Mouse (Mus musculus) MEL (cell line): ENCODE results near the gene C3. TPM values are rescaled to one million over a fixed set of nuclear protein-coding genes. Genes with fewer than 3 reads are reported as not detected.

Source experiments
- DNase-seq: peaks from one replicate; pipeline ENCODE4 v3.0.0; 2011; ENCODE audit warnings: low read depth, low spot score
- H3K27ac ChIP-seq: 2 replicates; pipeline ENCODE4 v1.5.1; 2012; ENCODE audit warnings: low read depth, mild to moderate bottlenecking, control low read depth, low read length, moderate library complexity; ENCODE audit not compliant: control insufficient read depth
- H3K27me3 ChIP-seq, 2 experiments: fragments of 150-350 bp in 1 of 2; sonication (generic) in 1 of 2; 2 replicates each; pipeline ENCODE4 v1.6.1; 2012; ENCODE audit warnings: low read length in 2 of 2, mild to moderate bottlenecking in 2 of 2, improper control_type of control experiment in 1 of 2, moderate library complexity in 1 of 2; ENCODE audit not compliant: insufficient read depth in 2 of 2, control insufficient read depth in 1 of 2
- H3K36me3 ChIP-seq, 2 experiments: 2 replicates each; pipeline ENCODE4 v1.6.1; 2012 to 2014; ENCODE audit warnings: low read length in 2 of 2, improper control_type of control experiment in 1 of 2, inconsistent platforms in 1 of 2, mild to moderate bottlenecking in 1 of 2; ENCODE audit not compliant: insufficient read depth in 2 of 2, control insufficient read depth in 1 of 2
- H3K4me1 ChIP-seq, 2 experiments: fragments of 150-350 bp in 1 of 2; sonication (generic) in 1 of 2; 2 replicates each; pipeline ENCODE4 v1.6.1; 2012; ENCODE audit warnings: low read length in 2 of 2, improper control_type of control experiment in 1 of 2, mild to moderate bottlenecking in 1 of 2; ENCODE audit not compliant: insufficient read depth in 2 of 2, control insufficient read depth in 1 of 2
- H3K4me3 ChIP-seq, 2 experiments: fragments of 150-350 bp in 1 of 2; sonication (generic) in 1 of 2; 2 replicates each; pipeline ENCODE4 v1.5.1; 2012; ENCODE audit warnings: low read depth in 2 of 2, low read length in 2 of 2, mild to moderate bottlenecking in 2 of 2, moderate library complexity in 2 of 2, control low read depth in 1 of 2, improper control_type of control experiment in 1 of 2; ENCODE audit not compliant: control insufficient read depth in 1 of 2, insufficient read depth in 1 of 2
- H3K79me2 ChIP-seq: 2 replicates; pipeline ENCODE4 v1.6.1; 2012; ENCODE audit warnings: mild to moderate bottlenecking, low read length, moderate library complexity; ENCODE audit not compliant: control insufficient read depth, poor library complexity, insufficient read depth
- H3K9ac ChIP-seq: 2 replicates; pipeline ENCODE4 v1.6.1; 2012; ENCODE audit warnings: low read depth, mild to moderate bottlenecking, control low read depth, low read length, moderate library complexity; ENCODE audit not compliant: control insufficient read depth, poor library complexity, severe bottlenecking
- H3K9me3 ChIP-seq: fragments of 150-350 bp; sonication (generic); replicated peaks from 2 replicates; pipeline ENCODE4 v1.6.1; 2012; ENCODE audit warnings: mild to moderate bottlenecking, low read length, improper control_type of control experiment, moderate library complexity; ENCODE audit not compliant: insufficient read depth
- CHD1 ChIP-seq: IDR thresholded peaks from 2 replicates; pipeline ENCODE4 v1.6.1; 2012; ENCODE audit warnings: low read depth, mild to moderate bottlenecking, inconsistent platforms, low read length, improper control_type of control experiment
- CHD2 ChIP-seq: IDR thresholded peaks from 2 replicates; pipeline ENCODE4 v1.6.1; 2011; ENCODE audit warnings: low read length, improper control_type of control experiment
- CTCF ChIP-seq, 3 experiments: IDR thresholded peaks in 2 of 3; conservative IDR thresholded peaks in 1 of 3; 2 replicates each; pipeline ENCODE4 v1.5.1; 2011 to 2012; ENCODE audit warnings: low read length in 3 of 3, low read depth in 2 of 3, mild to moderate bottlenecking in 2 of 3, improper control_type of control experiment in 1 of 3, inconsistent platforms in 1 of 3, mixed read lengths in 1 of 3, moderate library complexity in 1 of 3; ENCODE audit not compliant: control insufficient read depth in 1 of 3, insufficient read depth in 1 of 3, poor library complexity in 1 of 3, severe bottlenecking in 1 of 3
- E2F4 ChIP-seq: IDR thresholded peaks from 2 replicates; pipeline ENCODE4 v1.6.1; 2011; ENCODE audit warnings: low read depth, low read length, improper control_type of control experiment, borderline replicate concordance
- GABPA ChIP-seq: IDR thresholded peaks from 2 replicates; pipeline ENCODE4 v1.6.1; 2012; ENCODE audit warnings: low read depth, mild to moderate bottlenecking, inconsistent platforms, low read length, improper control_type of control experiment, moderate library complexity
- KAT2A ChIP-seq: conservative IDR thresholded peaks from 2 replicates; pipeline ENCODE4 v1.6.1; 2012; ENCODE audit warnings: low read depth, low read length, improper control_type of control experiment, inconsistent platforms
- MAFK ChIP-seq: IDR thresholded peaks from 2 replicates; pipeline ENCODE4 v1.6.1; 2011; ENCODE audit warnings: low read depth, mild to moderate bottlenecking, low read length, improper control_type of control experiment, borderline replicate concordance
- MXI1 ChIP-seq: IDR thresholded peaks from 2 replicates; pipeline ENCODE4 v1.6.1; 2011; ENCODE audit warnings: mild to moderate bottlenecking, low read depth, low read length, improper control_type of control experiment
- NELFE ChIP-seq: IDR thresholded peaks from 2 replicates; pipeline ENCODE4 v1.6.1; 2011; ENCODE audit warnings: low read depth, low read length, improper control_type of control experiment
- POLR2A ChIP-seq, 2 experiments: IDR thresholded peaks; 2 replicates each; pipeline ENCODE4 v1.6.1; 2011 to 2012; ENCODE audit warnings: low read length in 2 of 2, mild to moderate bottlenecking in 2 of 2, control low read depth in 1 of 2, improper control_type of control experiment in 1 of 2, low read depth in 1 of 2, moderate library complexity in 1 of 2; ENCODE audit not compliant: control insufficient read depth in 1 of 2, insufficient read depth in 1 of 2, poor library complexity in 1 of 2
- POLR2AphosphoS5 ChIP-seq: IDR thresholded peaks from 2 replicates; pipeline ENCODE4 v1.6.1; 2012; ENCODE audit warnings: low read depth, borderline replicate concordance, mild to moderate bottlenecking, inconsistent platforms, low read length, moderate library complexity, mixed read lengths
- TCF12 ChIP-seq: IDR thresholded peaks from 2 replicates; pipeline ENCODE4 v1.6.1; 2014; ENCODE audit warnings: low read depth, mild to moderate bottlenecking, inconsistent platforms, low read length, improper control_type of control experiment, moderate library complexity
- UBTF ChIP-seq: IDR thresholded peaks from 2 replicates; pipeline ENCODE4 v1.6.1; 2012; ENCODE audit warnings: low read depth, mild to moderate bottlenecking, inconsistent platforms, low read length, improper control_type of control experiment, moderate library complexity, borderline replicate concordance; ENCODE audit not compliant: insufficient read depth
- USF1 ChIP-seq: IDR thresholded peaks from 2 replicates; pipeline ENCODE4 v1.6.1; 2014; ENCODE audit warnings: low read depth, mild to moderate bottlenecking, inconsistent platforms, low read length, improper control_type of control experiment, moderate library complexity
- USF2 ChIP-seq, 2 experiments: IDR thresholded peaks; 2 replicates each; pipeline ENCODE4 v1.6.1; 2011 to 2012; ENCODE audit warnings: improper control_type of control experiment in 2 of 2, low read length in 2 of 2, borderline replicate concordance in 1 of 2, inconsistent platforms in 1 of 2, low read depth in 1 of 2, mild to moderate bottlenecking in 1 of 2; ENCODE audit not compliant: insufficient read depth in 1 of 2
- ZKSCAN1 ChIP-seq: IDR thresholded peaks from 2 replicates; pipeline ENCODE4 v1.6.1; 2012; ENCODE audit warnings: low read depth, mild to moderate bottlenecking, inconsistent platforms, low read length, improper control_type of control experiment, moderate library complexity
- polyA plus RNA-seq, 2 experiments: library from polyadenylated mRNA; stranded (reverse) in 1 of 2; unstranded in 1 of 2; fragments of >175 nt in 1 of 2; fragments of >200 nt in 1 of 2; gene quantifications; 2 replicates each; pipeline versions ENCODE4 v1.2.1 to v1.2.4; 2012; ENCODE audit warnings: low replicate concordance in 2 of 2, low read depth in 1 of 2; ENCODE audit not compliant: insufficient read length in 2 of 2, insufficient read depth in 1 of 2, missing spikeins in 1 of 2
- total RNA-seq: library from RNA; depleted of rRNA; stranded (reverse); fragments of 300-350 nt; gene quantifications from 2 replicates; pipeline ENCODE4 v1.2.3, GENCODE M21; 2012

The C3 gene
- total and polyA plus RNA-seq, 3 experiments, result 0.35 to 3.2 TPM; not detected in 1

DNA sequence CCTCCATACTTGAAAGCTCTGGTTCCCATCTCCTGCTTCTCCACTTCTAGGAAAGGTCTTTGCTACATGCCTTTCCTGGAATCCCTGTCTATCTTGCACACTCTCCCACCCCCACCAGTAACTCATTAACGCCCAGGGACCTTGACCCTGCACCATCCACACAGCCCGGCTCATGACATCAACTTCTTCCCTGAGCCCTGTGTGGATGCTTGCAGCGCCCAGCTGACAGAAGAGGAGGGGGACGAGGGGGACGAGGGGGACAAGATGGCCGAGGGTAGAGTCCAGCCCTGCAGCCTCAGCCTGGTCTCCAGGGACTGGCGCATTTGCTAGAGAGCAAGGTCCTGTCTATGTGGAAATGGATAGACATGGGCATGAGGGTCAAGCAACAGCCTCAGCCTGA lies 5.1 kb upstream of the C3 start:
- no peak overlapping the region for H3K27ac ChIP-seq
- peaks cover 0 to 6% of the 10 kb centered on the region in 2 experiments; a peak in 3 of 4 replicates for H3K36me3 ChIP-seq
- H3K4me1 ChIP-seq, result peaks cover 4 to 7% of the 10 kb centered on the region in 2 experiments
- no peaks in the 10 kb centered on the region for H3K9me3 ChIP-seq
- H3K79me2 ChIP-seq, result no peaks in the 10 kb centered on the region
- no peak overlapping the region for H3K4me3 ChIP-seq
- TF ChIP-seq E2F4 (no peak), MAFK (no peak), CHD1 (no peak), USF2 (IDR thresholded peaks at IDR 0.05; ENCODE audit: borderline replicate concordance in 1 of 2, insufficient read depth in 1 of 2, low read depth in 1 of 2, low read length in 2 of 2) (no peak), MXI1 (no peak), CTCF (IDR thresholded peaks at IDR 0.05 in 2 of 3, conservative IDR thresholded peaks at IDR 0.05 in 1 of 3; ENCODE audit: control insufficient read depth in 1 of 3, insufficient read depth in 1 of 3, low read depth in 2 of 3, low read length in 3 of 3, poor library complexity in 1 of 3, severe bottlenecking in 1 of 3) (no peak), UBTF (no peak), NELFE (no peak), GABPA (no peak), KAT2A (no peak), POLR2AphosphoS5 (no peak), POLR2A (IDR thresholded peaks at IDR 0.05; ENCODE audit: control insufficient read depth in 1 of 2, insufficient read depth in 1 of 2, low read depth in 1 of 2, low read length in 2 of 2, poor library complexity in 1 of 2) (no peak), TCF12 (no peak), USF1 (no peak), CHD2 (no peak)
- H3K9ac ChIP-seq, result no peak overlapping the region
- no peaks in the 10 kb centered on the region for H3K27me3 ChIP-seq
- DNase-seq, result no peak

DNA sequence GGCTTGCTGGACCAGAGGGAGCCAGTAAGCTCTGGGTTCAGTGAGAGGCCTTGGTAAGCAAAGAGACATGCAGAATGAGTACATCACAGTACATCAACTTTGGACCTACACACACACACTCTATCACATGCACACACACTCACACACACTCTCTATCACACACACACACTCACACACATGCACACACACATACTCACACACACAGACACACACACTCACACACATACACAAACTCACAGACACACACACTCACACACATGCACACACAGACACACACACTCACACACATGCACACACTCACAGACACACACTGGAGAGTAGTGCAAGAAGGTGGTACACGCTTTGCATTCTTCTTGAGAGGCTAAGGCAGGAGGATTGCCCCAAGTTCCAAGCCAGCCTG lies 4.3 kb upstream of the C3 start:
- Histone ChIP-seq H3K9me3 (no peaks in the 10 kb centered on the region), H3K4me1 (peaks cover 4 to 7% of the 10 kb centered on the region in 2 experiments), H3K9ac (no peak overlapping the region), H3K36me3 (peaks cover 0 to 6% of the 10 kb centered on the region in 2 experiments; a peak in 3 of 4 replicates), H3K27ac (no peak overlapping the region), H3K27me3 (no peaks in the 10 kb centered on the region), H3K79me2 (no peaks in the 10 kb centered on the region), H3K4me3 (no peak overlapping the region)
- DNase-seq, result no peak
- peak; percentile 88; the same call in 1 of the 2 replicates for TF ChIP-seq POLR2AphosphoS5
- no peak for TF ChIP-seq UBTF
- no peak for TF ChIP-seq ZKSCAN1
